In the genomic region with DNA sequence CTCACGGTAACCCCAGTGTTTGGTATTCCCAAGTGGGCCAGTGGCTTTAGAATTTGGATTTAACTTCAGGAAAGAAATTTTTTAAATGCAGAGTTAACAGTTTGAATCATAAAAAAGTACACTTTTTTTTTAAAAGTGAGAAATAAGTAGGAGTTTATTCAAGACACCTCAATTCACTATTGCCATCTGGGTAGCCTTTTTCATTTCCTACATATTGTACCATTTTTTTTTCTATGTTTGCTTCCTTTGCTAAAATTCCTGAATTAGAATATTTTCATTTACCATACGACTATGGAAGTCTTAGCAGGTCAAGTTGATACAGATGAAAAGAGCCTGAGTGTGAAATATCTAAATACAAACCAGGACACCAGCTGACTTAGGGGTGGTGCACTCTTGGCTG, we compare ENCODE assay signal across 21 mouse cellular contexts.
"Had no signal": no experiment of that assay in that cellular context is flagged by ENCODE, and none has a peak within 500 bp of the region (broad histone marks: within the 10 kb centered on the region; RNA-seq: fewer than 3 reads in every experiment).

No protein-coding gene starts in this region.

- ATAC-seq: forebrain, embryonic 13.5 days; forebrain, embryonic 14.5 days; forebrain, embryonic 15.5 days; forebrain, embryonic 16.5 days; forebrain, postnatal 0 days had no signal

- DNase-seq: cerebellum, adult 8-10 months; cerebellum, adult 9-10 months; cerebellum, adult 9-11 months; cerebellum, postnatal 10 days; cerebellum, postnatal 14 days; cerebellum, postnatal 25 days; cerebellum, postnatal 36 days; embryo, embryonic 11 days; forebrain, postnatal 0 days; gastrocnemius, adult 2 months; gastrocnemius, postnatal 10 days; gastrocnemius, postnatal 14 days; gastrocnemius, postnatal 25 days; gastrocnemius, postnatal 36 days; heart, adult 11 months; heart, adult 18-20 months; heart, adult 2 months had no signal
